14 mouse cellular contexts compared by ENCODE assay signal in the genomic region with DNA sequence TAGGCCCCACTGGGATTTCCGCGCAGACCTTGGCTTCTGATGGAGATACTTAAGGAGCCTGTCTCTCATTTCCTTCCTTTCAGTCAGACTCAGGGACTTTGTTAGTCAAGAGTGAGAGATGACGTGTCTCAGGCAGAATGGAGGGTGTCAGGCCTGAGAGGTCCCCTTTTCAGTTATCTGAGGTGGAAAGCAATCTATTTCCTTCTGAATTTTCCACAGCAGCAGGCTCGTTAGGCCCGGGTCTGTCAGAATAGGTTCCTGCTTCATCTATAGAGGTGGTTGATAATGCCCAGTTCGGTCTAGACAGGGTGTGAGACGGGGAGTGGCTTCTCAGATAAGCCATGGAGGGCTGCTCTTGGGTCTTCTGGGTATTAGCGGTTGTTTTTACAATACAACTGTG.
DNase-seq lines count a peak whose midpoint lies in the region; ATAC-seq and TF ChIP-seq lines count a peak whose summit lies in the region.
"Had no signal": no experiment of that assay in that cellular context is flagged by ENCODE, and none has a peak within 500 bp of the region (broad histone marks: within the 10 kb centered on the region; RNA-seq: fewer than 3 reads in every experiment).

No protein-coding gene starts in this region.

- H3K4me3 ChIP-seq in heart, embryonic 12.5 days: no peak overlapping the region
- H3K4me3 ChIP-seq in forebrain, embryonic 16.5 days (replicated peaks; ENCODE audit: low read length): no peak overlapping the region
- H3K4me3 ChIP-seq in liver, embryonic 12.5 days: no peak overlapping the region
- no peak overlapping the region for H3K4me3 ChIP-seq in midbrain, embryonic 16.5 days (ENCODE audit: low read depth, low read length)
- H3K4me3 ChIP-seq: hindbrain, embryonic 15.5 days; megakaryocyte, embryonic 14.5 days had no signal

- peaks cover under 1% of the 10 kb centered on the region; the same call in 1 of the 2 replicates for H3K9me3 ChIP-seq in heart, embryonic 12.5 days (replicated peaks)
- H3K9me3 ChIP-seq in forebrain, embryonic 16.5 days (ENCODE audit: control insufficient read depth, low read length): no peaks in the 10 kb centered on the region
- no peaks in the 10 kb centered on the region for H3K9me3 ChIP-seq in liver, embryonic 12.5 days (replicated peaks)
- no peaks in the 10 kb centered on the region for H3K9me3 ChIP-seq in midbrain, embryonic 16.5 days (replicated peaks; ENCODE audit: control insufficient read depth, low read length, poor library complexity, severe bottlenecking)
- H3K9me3 ChIP-seq: hindbrain, embryonic 15.5 days had no signal

- DNase-seq in heart, adult 18-20 months: no peak
- peak; percentile 70 for DNase-seq in brain, embryonic 14.5 days (ENCODE audit: low read depth)
- no peak for DNase-seq in right cerebral cortex, postnatal 4 days
- no peak for DNase-seq in lung, postnatal 25 days (ENCODE audit: low spot score)
- DNase-seq: cerebellum, adult 9-11 months; lung, adult 2 months; spleen, adult 18-20 months had no signal

- no peak for TF ChIP-seq POLR2A in brain, embryonic 14.5 days (IDR thresholded peaks at IDR 0.05; ENCODE audit: borderline replicate concordance, extremely low read depth, insufficient read depth, insufficient read length, poor library complexity, severe bottlenecking)

- WGBS in heart, embryonic 12.5 days: 15% methylated on average over 8 of the region's 8 CpGs
- WGBS in forebrain, embryonic 16.5 days: 36% methylated on average over 8 of the region's 8 CpGs
- 16% methylated on average over 8 of the region's 8 CpGs for WGBS in liver, embryonic 12.5 days (ENCODE audit: insufficient replicate concordance)
- WGBS in midbrain, embryonic 16.5 days: 62% methylated on average over 8 of the region's 8 CpGs

- H3K36me3 ChIP-seq in heart, embryonic 12.5 days: no peaks in the 10 kb centered on the region
- H3K36me3 ChIP-seq in forebrain, embryonic 16.5 days (ENCODE audit: control insufficient read depth, insufficient read depth): no peaks in the 10 kb centered on the region
- H3K36me3 ChIP-seq in liver, embryonic 12.5 days: no peaks in the 10 kb centered on the region
- no peaks in the 10 kb centered on the region for H3K36me3 ChIP-seq in midbrain, embryonic 16.5 days (ENCODE audit: control insufficient read depth, insufficient read depth, low read length)
- H3K36me3 ChIP-seq: hindbrain, embryonic 15.5 days had no signal

- no peak overlapping the region for H3K4me2 ChIP-seq in heart, embryonic 12.5 days
- H3K4me2 ChIP-seq in forebrain, embryonic 16.5 days (ENCODE audit: low read length): no peak overlapping the region
- peak overlapping the region; percentile 31 for H3K4me2 ChIP-seq in liver, embryonic 12.5 days
- H3K4me2 ChIP-seq in midbrain, embryonic 16.5 days (ENCODE audit: low read length): no peak overlapping the region
- H3K4me2 ChIP-seq: hindbrain, embryonic 15.5 days had no signal

- H3K4me1 ChIP-seq in heart, embryonic 12.5 days (replicated peaks): peaks cover 41% of the 10 kb centered on the region
- H3K4me1 ChIP-seq in forebrain, embryonic 16.5 days (replicated peaks; ENCODE audit: control insufficient read depth, insufficient read depth, low read length): peaks cover 10% of the 10 kb centered on the region
- H3K4me1 ChIP-seq in liver, embryonic 12.5 days: peaks cover 68% of the 10 kb centered on the region
- H3K4me1 ChIP-seq in midbrain, embryonic 16.5 days (ENCODE audit: control insufficient read depth, insufficient read depth, low read length): peaks cover 4% of the 10 kb centered on the region; the same call in 1 of the 2 replicates

- no peak for TF ChIP-seq CTCF in brain, embryonic 14.5 days (IDR thresholded peaks at IDR 0.05; ENCODE audit: borderline replicate concordance, extremely low read depth, insufficient read depth, insufficient read length)

- ATAC-seq in heart, embryonic 12.5 days (ENCODE audit: insufficient number of reproducible peaks, low FRiP score): peak; percentile 81
- peak; percentile 34 for ATAC-seq in forebrain, embryonic 16.5 days
- ATAC-seq in liver, embryonic 12.5 days: peak; percentile 86
- no peak for ATAC-seq in midbrain, embryonic 16.5 days

- H3K27ac ChIP-seq in heart, embryonic 12.5 days (ENCODE audit: poor library complexity, severe bottlenecking): no peak overlapping the region
- H3K27ac ChIP-seq in forebrain, embryonic 16.5 days (ENCODE audit: low read length): no peak overlapping the region
- peak overlapping the region; percentile 49 for H3K27ac ChIP-seq in liver, embryonic 12.5 days
- no peak overlapping the region for H3K27ac ChIP-seq in midbrain, embryonic 16.5 days (ENCODE audit: low read length)
- H3K27ac ChIP-seq: hindbrain, embryonic 15.5 days; stomach, postnatal 0 days had no signal

- no peaks in the 10 kb centered on the region for H3K27me3 ChIP-seq in heart, embryonic 12.5 days (replicated peaks)
- H3K27me3 ChIP-seq in forebrain, embryonic 16.5 days (replicated peaks; ENCODE audit: control insufficient read depth, insufficient read depth, low read length): no peaks in the 10 kb centered on the region
- no peaks in the 10 kb centered on the region for H3K27me3 ChIP-seq in liver, embryonic 12.5 days (replicated peaks)
- 0 out of 2 replicates have a peak, but pooled peaks cover 2% of the 10 kb centered on the region for H3K27me3 ChIP-seq in midbrain, embryonic 16.5 days (ENCODE audit: control insufficient read depth, insufficient read depth, low read depth, low read length)

- no peak overlapping the region for H3K9ac ChIP-seq in heart, embryonic 12.5 days
- no peak overlapping the region for H3K9ac ChIP-seq in forebrain, embryonic 16.5 days (replicated peaks; ENCODE audit: low read depth, low read length)
- no peak overlapping the region for H3K9ac ChIP-seq in liver, embryonic 12.5 days
- H3K9ac ChIP-seq in midbrain, embryonic 16.5 days (ENCODE audit: low read depth, low read length): no peak overlapping the region
- H3K9ac ChIP-seq: hindbrain, embryonic 15.5 days had no signal
